Mouse (Mus musculus) spleen, adult 2 months (tissue): Measurements from ENCODE around the gene Gm28230. TPM values are rescaled to one million over a fixed set of nuclear protein-coding genes. Genes with fewer than 3 reads are reported as not detected.

Experiments
- DNase-seq, 2 experiments: peaks; one replicate each; pipeline versions ENCODE4 v3.0.0 to v3.0.0-alpha.2; 2012 to 2021; ENCODE audit warnings: low spot score in 2 of 2, low read depth in 1 of 2
- H3K27ac ChIP-seq: fragments of 200-500 bp; 2 replicates; pipeline ENCODE4 v1.5.1; 2012; ENCODE audit warnings: low read length, inconsistent platforms; ENCODE audit not compliant: insufficient read depth
- H3K27me3 ChIP-seq: fragments of 200-500 bp; 2 replicates; pipeline ENCODE4 v1.6.1; 2012; ENCODE audit warnings: mild to moderate bottlenecking, moderate library complexity, low read length, inconsistent platforms; ENCODE audit not compliant: control insufficient read depth, insufficient read depth
- H3K36me3 ChIP-seq: fragments of 200-500 bp; 2 replicates; pipeline ENCODE4 v1.6.1; 2012; ENCODE audit warnings: mild to moderate bottlenecking, low read length, inconsistent platforms; ENCODE audit not compliant: control insufficient read depth, insufficient read depth
- H3K4me1 ChIP-seq: fragments of 200-500 bp; 2 replicates; pipeline ENCODE4 v1.6.1; 2011; ENCODE audit warnings: inconsistent platforms; ENCODE audit not compliant: control insufficient read depth, insufficient read depth, insufficient read length
- H3K4me3 ChIP-seq: fragments of 200-500 bp; 2 replicates; pipeline ENCODE4 v1.5.1; 2011; ENCODE audit warnings: mild to moderate bottlenecking, inconsistent platforms; ENCODE audit not compliant: insufficient read depth, insufficient read length; ENCODE audit errors: extremely low read depth
- CTCF ChIP-seq: fragments of 200-500 bp; IDR thresholded peaks from 2 replicates; pipeline ENCODE4 v1.5.1; 2011; ENCODE audit warnings: mild to moderate bottlenecking, inconsistent platforms; ENCODE audit not compliant: insufficient read depth, insufficient read length, insufficient replicate concordance; ENCODE audit errors: extremely low read depth
- POLR2A ChIP-seq: fragments of 200-500 bp; IDR thresholded peaks from 2 replicates; pipeline ENCODE4 v1.6.1; 2011; ENCODE audit warnings: low read depth, low read length, inconsistent platforms
- WGBS: fragments of 180-500 bp; shearing (Covaris S2); methylation state at CpG from one replicate; pipeline ENCODE4 v1.1.7; 2018; 5-methylcytosine and 5-hydroxymethylcytosine counted together
- polyA plus RNA-seq: library from polyadenylated mRNA; depleted of rRNA; stranded (reverse); fragments of >200 nt; gene quantifications from 2 replicates; pipeline ENCODE4 v1.2.3, GENCODE M21; 2012

Gm28230 gene
- polyA plus RNA-seq, 1 experiment = not detected

DNA sequence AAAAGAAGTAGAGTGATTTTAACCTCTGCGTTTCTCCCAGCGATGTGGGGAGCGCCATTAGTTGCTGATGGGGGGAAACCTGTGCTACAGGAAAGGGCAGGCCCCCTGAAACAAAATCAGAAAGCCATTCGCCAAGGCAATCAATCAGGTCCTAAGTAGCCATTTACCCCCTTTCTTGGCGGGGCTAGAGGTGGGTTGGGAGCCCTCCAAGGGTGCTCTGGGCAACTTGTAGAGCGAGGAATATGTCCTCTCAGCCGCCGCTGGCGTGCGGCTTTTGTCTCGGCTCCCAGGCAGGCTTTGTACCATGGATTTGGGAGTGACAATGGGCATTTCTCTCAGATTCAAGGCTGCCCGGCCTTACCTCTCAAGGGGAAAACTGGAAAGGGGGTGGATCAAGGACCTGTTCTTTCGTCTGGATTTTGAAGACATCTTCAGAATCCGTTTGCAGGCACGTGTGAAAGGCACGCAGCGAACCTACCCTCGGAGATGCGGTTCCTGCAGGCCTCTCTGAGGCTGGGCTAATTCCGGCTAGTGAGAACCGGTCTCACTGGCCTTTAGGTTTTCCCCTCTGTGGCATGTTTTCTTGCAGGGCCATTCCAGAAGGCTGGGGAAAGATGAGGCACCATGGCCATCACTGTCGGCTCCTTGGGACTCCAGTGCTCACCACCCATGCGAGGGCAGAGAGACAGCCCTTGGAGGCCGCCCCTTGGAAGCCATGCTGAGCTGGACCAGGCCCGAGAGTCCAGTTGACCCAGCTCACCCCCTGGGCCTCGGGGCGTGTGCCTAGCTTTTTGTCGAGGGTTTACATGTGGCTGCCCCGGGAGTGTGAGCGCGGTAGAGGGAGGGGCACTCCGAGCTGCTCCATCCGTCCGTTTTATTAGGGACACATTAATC, 29.8 kb upstream of the Gm28230 start:
- WGBS = 14% methylated on average over 34 of the region's 34 CpGs
- H3K27ac ChIP-seq = no peak overlapping the region
- no peak for DNase-seq
- peaks cover 53% of the 10 kb centered on the region for H3K27me3 ChIP-seq
- no peak for TF ChIP-seq POLR2A
- no peak for TF ChIP-seq CTCF
- no peaks in the 10 kb centered on the region for H3K36me3 ChIP-seq
- peaks cover 9% of the 10 kb centered on the region; the same call in 1 of the 2 replicates for H3K4me1 ChIP-seq
- H3K4me3 ChIP-seq = no peak overlapping the region

DNA sequence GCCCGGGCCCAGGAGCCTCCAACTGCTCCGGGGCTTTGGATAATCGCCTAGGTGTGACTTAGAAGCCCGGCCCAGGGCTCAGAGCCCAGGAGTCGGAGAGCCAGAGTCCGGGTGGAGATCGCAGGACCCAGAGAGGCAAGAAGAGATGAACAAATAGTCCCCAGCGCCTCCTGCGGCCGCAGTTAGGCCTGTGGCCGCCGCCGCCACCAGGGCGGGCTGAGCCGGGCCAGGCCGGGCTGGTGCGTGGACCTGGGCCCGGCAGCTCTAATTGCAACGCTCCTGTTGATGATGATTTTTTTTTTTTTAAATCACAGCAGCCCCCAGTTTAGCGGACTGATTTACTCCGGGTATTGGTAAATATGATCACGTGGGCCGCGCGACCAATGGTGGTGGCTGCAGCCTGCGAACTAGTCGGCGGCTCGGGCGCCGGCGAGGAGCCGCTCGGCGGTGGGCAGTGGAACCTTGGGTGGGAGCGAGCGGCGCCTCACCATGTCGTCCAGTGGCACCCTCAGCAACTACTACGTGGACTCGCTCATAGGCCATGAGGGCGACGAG, 28.9 kb upstream of the Gm28230 start, which contains the start of gene Hoxd9:
Hoxd9 (plus strand) TSS at position 161 of the 555 bp plus-strand sequence.
- no peaks in the 10 kb centered on the region for H3K36me3 ChIP-seq
- no peak for DNase-seq
- peak within 1 kb of the TSS; percentile 35; the same call in 1 of the 2 replicates for H3K4me3 ChIP-seq
- 2% methylated on average over 43 of the region's 43 CpGs for WGBS
- no peak within 1 kb of the TSS for H3K27ac ChIP-seq
- TF ChIP-seq CTCF = no peak
- TF ChIP-seq POLR2A = no peak
- H3K4me1 ChIP-seq = peaks cover 9% of the 10 kb centered on the region; the same call in 1 of the 2 replicates
- H3K27me3 ChIP-seq = peaks cover 46% of the 10 kb centered on the region

DNA sequence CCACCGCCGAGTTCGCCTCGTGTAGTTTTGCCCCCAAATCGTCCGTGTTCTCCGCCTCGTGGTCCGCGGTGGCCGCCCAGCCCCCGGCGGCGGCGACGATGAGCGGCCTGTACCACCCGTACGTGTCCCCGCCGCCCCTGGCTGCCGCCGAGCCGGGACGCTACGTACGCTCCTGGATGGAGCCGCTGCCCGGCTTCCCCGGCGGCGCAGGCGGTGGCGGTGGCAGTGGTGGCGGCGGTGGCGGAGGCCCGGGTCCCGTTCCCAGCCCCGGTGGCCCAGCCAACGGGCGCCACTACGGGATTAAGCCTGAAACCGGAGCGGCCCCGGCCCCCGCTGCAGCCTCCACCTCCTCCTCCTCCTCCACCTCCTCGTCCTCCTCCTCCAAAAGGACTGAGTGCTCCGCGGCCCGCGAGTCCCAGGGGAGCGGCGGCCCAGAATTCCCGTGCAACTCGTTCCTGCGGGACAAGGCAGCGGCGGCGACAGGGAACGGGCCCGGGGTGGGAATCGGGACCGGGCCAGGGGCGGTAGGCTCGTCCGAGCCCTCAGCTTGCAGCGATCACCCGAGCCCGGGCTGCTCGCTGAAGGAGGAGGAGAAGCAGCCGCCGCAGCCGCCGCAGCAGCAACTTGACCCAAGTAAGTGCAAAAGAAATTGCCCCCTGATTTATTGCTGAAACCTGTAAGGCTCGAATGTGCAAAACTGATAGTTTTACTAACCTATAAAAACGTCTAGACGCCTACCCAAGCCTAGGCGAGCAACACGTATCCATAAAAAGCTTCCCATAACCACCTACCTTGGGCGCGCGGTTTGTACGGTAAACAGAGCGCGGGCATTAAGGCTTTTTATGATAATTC, 28.1 kb upstream of the Gm28230 start:
- 4% methylated on average over 81 of the region's 86 CpGs for WGBS
- H3K4me3 ChIP-seq = peak overlapping the region; percentile 35; the same call in 1 of the 2 replicates
- peaks cover 9% of the 10 kb centered on the region; the same call in 1 of the 2 replicates for H3K4me1 ChIP-seq
- no peaks in the 10 kb centered on the region for H3K36me3 ChIP-seq
- H3K27me3 ChIP-seq = peaks cover 47% of the 10 kb centered on the region
- TF ChIP-seq POLR2A (no peak), CTCF (no peak)
- H3K27ac ChIP-seq = no peak overlapping the region
- no peak for DNase-seq

DNA sequence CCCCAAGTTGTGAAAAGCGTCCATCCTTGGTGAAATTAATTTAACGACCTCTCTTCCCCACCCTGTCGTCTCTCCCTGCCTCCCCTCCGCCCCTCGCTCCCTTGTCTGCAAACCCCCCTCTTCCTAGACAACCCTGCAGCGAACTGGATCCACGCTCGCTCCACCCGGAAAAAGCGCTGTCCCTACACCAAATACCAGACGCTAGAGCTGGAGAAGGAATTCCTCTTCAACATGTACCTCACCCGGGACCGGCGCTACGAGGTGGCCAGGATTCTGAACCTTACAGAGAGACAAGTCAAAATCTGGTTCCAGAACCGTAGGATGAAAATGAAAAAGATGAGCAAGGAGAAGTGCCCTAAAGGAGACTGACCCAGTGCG, 27.5 kb upstream of the Gm28230 start:
- Histone ChIP-seq H3K27ac (no peak overlapping the region), H3K36me3 (no peaks in the 10 kb centered on the region), H3K4me3 (no peak overlapping the region), H3K27me3 (peaks cover 50% of the 10 kb centered on the region), H3K4me1 (peaks cover 9% of the 10 kb centered on the region; the same call in 1 of the 2 replicates)
- TF ChIP-seq POLR2A = no peak
- no peak for TF ChIP-seq CTCF
- WGBS = 11% methylated on average over 17 of the region's 17 CpGs
- no peak for DNase-seq

DNA sequence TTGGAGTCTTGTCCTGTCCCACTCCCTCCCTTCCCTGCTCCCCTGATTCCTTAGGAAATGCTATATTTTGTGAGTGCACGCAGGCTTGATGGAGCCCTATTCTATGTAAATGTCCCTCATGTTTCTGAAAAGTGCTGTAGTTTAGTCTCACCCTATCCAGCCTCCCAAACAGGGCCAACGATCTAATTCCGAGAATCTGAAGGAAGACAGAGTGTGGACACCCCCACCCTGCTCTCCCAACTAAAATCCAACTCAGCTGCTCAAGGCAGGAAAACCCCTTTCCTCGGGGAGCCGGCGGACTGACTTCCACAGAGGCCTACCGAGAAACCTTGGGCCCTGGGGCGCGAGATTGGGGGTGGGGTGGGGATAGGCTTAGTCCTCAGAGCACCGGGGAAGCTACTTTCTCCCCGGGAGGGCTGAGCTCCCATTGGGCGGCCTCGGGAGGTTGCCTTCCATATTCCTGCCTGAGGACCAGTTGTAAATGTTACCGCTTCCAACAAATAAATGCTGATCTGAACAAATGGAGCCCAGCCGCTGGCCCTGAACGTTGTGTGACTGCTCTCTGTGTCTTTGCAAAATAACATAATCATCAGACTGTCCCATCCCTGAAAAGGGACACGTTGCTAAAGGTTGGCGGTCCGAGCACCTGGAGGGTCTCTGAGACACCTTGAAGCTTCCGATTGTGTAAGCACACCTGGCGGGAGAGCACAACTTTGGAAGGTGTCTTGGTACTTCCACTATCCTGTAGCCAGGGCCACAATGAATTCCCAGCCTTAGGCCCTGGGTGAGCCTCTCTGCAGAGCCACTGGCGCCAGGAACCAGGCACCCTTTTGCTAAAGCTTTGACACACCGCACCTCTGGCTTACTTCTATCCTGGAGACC, 26.6 kb upstream of the Gm28230 start:
- H3K27ac ChIP-seq = no peak overlapping the region

More for the DNA sequence above, 26.6 kb upstream of the Gm28230 start:
- no peak for TF ChIP-seq POLR2A
- no peak for TF ChIP-seq CTCF
- Histone ChIP-seq H3K4me3 (no peak overlapping the region), H3K4me1 (peaks cover 9% of the 10 kb centered on the region; the same call in 1 of the 2 replicates), H3K36me3 (no peaks in the 10 kb centered on the region), H3K27me3 (peaks cover 52% of the 10 kb centered on the region)
- 29% methylated on average over 23 of the region's 23 CpGs for WGBS
- no peak for DNase-seq
